Mouse (Mus musculus) olfactory bulb, adult 2 months (tissue): ENCODE data around the gene Olfr1230.

ENCODE experiments used
- CTCF ChIP-seq: fragments of 200-500 bp; IDR thresholded peaks from 2 replicates; pipeline ENCODE4 v1.5.1; 2012; ENCODE audit warnings: low read depth, mild to moderate bottlenecking, low read length, moderate library complexity; ENCODE audit not compliant: insufficient read depth
- POLR2A ChIP-seq: fragments of 200-500 bp; IDR thresholded peaks from 2 replicates; pipeline ENCODE4 v1.6.1; 2012; ENCODE audit warnings: mild to moderate bottlenecking, low read depth, low read length, moderate library complexity; ENCODE audit not compliant: insufficient read depth

- TF ChIP-seq CTCF (no peak), POLR2A (no peak)
Observed at GRCm38 (mm10) chr2:89287914-89288313, 9.2 kb downstream of the Olfr1230 start, which contains the start of gene Olfr1229.
